Mouse (Mus musculus): ENCODE measurements around the gene Bmpr1b. TPM values are rescaled to one million over a fixed set of nuclear protein-coding genes. Genes with fewer than 3 reads are reported as not detected.

Bmpr1b gene
- total RNA-seq, 1 experiment, result 0.85 TPM

GRCm38 (mm10) chr3:142059890-142060289 is 109.3 kb downstream of the Bmpr1b start:
- in situ Hi-C loops (cut with MboI; ENCODE audit: low sequenced_read_pairs in 2 of 2, unreplicated experiment in 2 of 2), result no loop called here
- Histone ChIP-seq H3K4me3 (ENCODE audit: insufficient read depth in 1 of 2, low read depth in 1 of 2, low read length in 2 of 2, poor library complexity in 1 of 2, severe bottlenecking in 1 of 2) (no peak overlapping the region), H3K27ac (ENCODE audit: insufficient read depth, low read depth, low read length, poor library complexity, severe bottlenecking) (no peak overlapping the region), H3K36me3 (ENCODE audit: control insufficient read depth, insufficient read depth, low read length, poor library complexity, severe bottlenecking) (no peaks in the 10 kb centered on the region), H3K9ac (ENCODE audit: insufficient read depth, low read depth, low read length, poor library complexity, severe bottlenecking) (no peak overlapping the region), H3K9me3 (ENCODE audit: control insufficient read depth, insufficient read depth, low read depth, low read length) (no peaks in the 10 kb centered on the region), H3K4me1 (ENCODE audit: control insufficient read depth in 2 of 2, insufficient read depth in 2 of 2, low read length in 2 of 2, poor library complexity in 1 of 2) (no peaks in the 10 kb centered on the region)
- TF ChIP-seq MAFK (IDR thresholded peaks at IDR 0.05; ENCODE audit: insufficient read depth, low read depth, low read length) (no peak), ZNF384 (IDR thresholded peaks at IDR 0.05; ENCODE audit: low read depth, low read length) (no peak), CHD2 (IDR thresholded peaks at IDR 0.05; ENCODE audit: low read depth, low read length) (no peak), HCFC1 (IDR thresholded peaks at IDR 0.05; ENCODE audit: borderline replicate concordance, insufficient read depth, low read length) (no peak), ZC3H11A (IDR thresholded peaks at IDR 0.05; ENCODE audit: borderline replicate concordance, low read depth, low read length) (no peak)
- DNase-seq (ENCODE audit: low read depth, low spot score), result no peak

GRCm38 (mm10) chr3:142050681-142051080 is 118.5 kb downstream of the Bmpr1b start:
- no peaks in the 10 kb centered on the region for H3K4me1 ChIP-seq (ENCODE audit: control insufficient read depth in 2 of 2, insufficient read depth in 2 of 2, low read length in 2 of 2, poor library complexity in 1 of 2)
- H3K9ac ChIP-seq (ENCODE audit: insufficient read depth, low read depth, low read length, poor library complexity, severe bottlenecking), result no peak overlapping the region
- in situ Hi-C loops (cut with MboI; ENCODE audit: low sequenced_read_pairs in 2 of 2, unreplicated experiment in 2 of 2), result no loop called here
- no peaks in the 10 kb centered on the region for H3K9me3 ChIP-seq (ENCODE audit: control insufficient read depth, insufficient read depth, low read depth, low read length)
- TF ChIP-seq ZC3H11A (IDR thresholded peaks at IDR 0.05; ENCODE audit: borderline replicate concordance, low read depth, low read length) (no peak), ZNF384 (IDR thresholded peaks at IDR 0.05; ENCODE audit: low read depth, low read length) (no peak), CHD2 (IDR thresholded peaks at IDR 0.05; ENCODE audit: low read depth, low read length) (no peak), MAFK (IDR thresholded peaks at IDR 0.05; ENCODE audit: insufficient read depth, low read depth, low read length) (no peak), HCFC1 (IDR thresholded peaks at IDR 0.05; ENCODE audit: borderline replicate concordance, insufficient read depth, low read length) (no peak)
- no peaks in the 10 kb centered on the region for H3K36me3 ChIP-seq (ENCODE audit: control insufficient read depth, insufficient read depth, low read length, poor library complexity, severe bottlenecking)
- no peak overlapping the region for H3K4me3 ChIP-seq (ENCODE audit: insufficient read depth in 1 of 2, low read depth in 1 of 2, low read length in 2 of 2, poor library complexity in 1 of 2, severe bottlenecking in 1 of 2)
- DNase-seq (ENCODE audit: low read depth, low spot score), result no peak
- no peak overlapping the region for H3K27ac ChIP-seq (ENCODE audit: insufficient read depth, low read depth, low read length, poor library complexity, severe bottlenecking)

- DNase-seq (ENCODE audit: low read depth, low spot score), result no peak
- Histone ChIP-seq H3K9me3 (ENCODE audit: control insufficient read depth, insufficient read depth, low read depth, low read length) (no peaks in the 10 kb centered on the region), H3K9ac (ENCODE audit: insufficient read depth, low read depth, low read length, poor library complexity, severe bottlenecking) (no peak overlapping the region), H3K27ac (ENCODE audit: insufficient read depth, low read depth, low read length, poor library complexity, severe bottlenecking) (no peak overlapping the region), H3K36me3 (ENCODE audit: control insufficient read depth, insufficient read depth, low read length, poor library complexity, severe bottlenecking) (no peaks in the 10 kb centered on the region), H3K4me3 (ENCODE audit: insufficient read depth in 1 of 2, low read depth in 1 of 2, low read length in 2 of 2, poor library complexity in 1 of 2, severe bottlenecking in 1 of 2) (no peak overlapping the region), H3K4me1 (ENCODE audit: control insufficient read depth in 2 of 2, insufficient read depth in 2 of 2, low read length in 2 of 2, poor library complexity in 1 of 2) (no peaks in the 10 kb centered on the region)
- in situ Hi-C loops (cut with MboI; ENCODE audit: low sequenced_read_pairs in 2 of 2, unreplicated experiment in 2 of 2), result no loop called here
- TF ChIP-seq HCFC1 (IDR thresholded peaks at IDR 0.05; ENCODE audit: borderline replicate concordance, insufficient read depth, low read length), result no peak
- TF ChIP-seq CHD2 (IDR thresholded peaks at IDR 0.05; ENCODE audit: low read depth, low read length), result no peak
- no peak for TF ChIP-seq ZNF384 (IDR thresholded peaks at IDR 0.05; ENCODE audit: low read depth, low read length)
- no peak for TF ChIP-seq MAFK (IDR thresholded peaks at IDR 0.05; ENCODE audit: insufficient read depth, low read depth, low read length)
- TF ChIP-seq ZC3H11A (IDR thresholded peaks at IDR 0.05; ENCODE audit: borderline replicate concordance, low read depth, low read length), result no peak
Measured at GRCm38 (mm10) chr3:142049610-142050009, 119.6 kb downstream of the Bmpr1b start.

GRCm38 (mm10) chr3:142049093-142049492 is 120.1 kb downstream of the Bmpr1b start:
- H3K9ac ChIP-seq (ENCODE audit: insufficient read depth, low read depth, low read length, poor library complexity, severe bottlenecking), result no peak overlapping the region
- no peak for TF ChIP-seq ZC3H11A (IDR thresholded peaks at IDR 0.05; ENCODE audit: borderline replicate concordance, low read depth, low read length)
- TF ChIP-seq ZNF384 (IDR thresholded peaks at IDR 0.05; ENCODE audit: low read depth, low read length), result no peak
- no peak for TF ChIP-seq MAFK (IDR thresholded peaks at IDR 0.05; ENCODE audit: insufficient read depth, low read depth, low read length)
- TF ChIP-seq CHD2 (IDR thresholded peaks at IDR 0.05; ENCODE audit: low read depth, low read length), result no peak
- TF ChIP-seq HCFC1 (IDR thresholded peaks at IDR 0.05; ENCODE audit: borderline replicate concordance, insufficient read depth, low read length), result no peak
- in situ Hi-C loops (cut with MboI; ENCODE audit: low sequenced_read_pairs in 2 of 2, unreplicated experiment in 2 of 2), result no loop called here
- DNase-seq (ENCODE audit: low read depth, low spot score), result no peak
- H3K4me3 ChIP-seq (ENCODE audit: insufficient read depth in 1 of 2, low read depth in 1 of 2, low read length in 2 of 2, poor library complexity in 1 of 2, severe bottlenecking in 1 of 2), result no peak overlapping the region
- H3K4me1 ChIP-seq (ENCODE audit: control insufficient read depth in 2 of 2, insufficient read depth in 2 of 2, low read length in 2 of 2, poor library complexity in 1 of 2), result no peaks in the 10 kb centered on the region
- H3K36me3 ChIP-seq (ENCODE audit: control insufficient read depth, insufficient read depth, low read length, poor library complexity, severe bottlenecking), result no peaks in the 10 kb centered on the region
- H3K27ac ChIP-seq (ENCODE audit: insufficient read depth, low read depth, low read length, poor library complexity, severe bottlenecking), result no peak overlapping the region
- H3K9me3 ChIP-seq (ENCODE audit: control insufficient read depth, insufficient read depth, low read depth, low read length), result no peaks in the 10 kb centered on the region

- no peaks in the 10 kb centered on the region for H3K9me3 ChIP-seq (ENCODE audit: control insufficient read depth, insufficient read depth, low read depth, low read length)
- H3K36me3 ChIP-seq (ENCODE audit: control insufficient read depth, insufficient read depth, low read length, poor library complexity, severe bottlenecking), result no peaks in the 10 kb centered on the region
- no peak overlapping the region for H3K27ac ChIP-seq (ENCODE audit: insufficient read depth, low read depth, low read length, poor library complexity, severe bottlenecking)
- no peak overlapping the region for H3K4me3 ChIP-seq (ENCODE audit: insufficient read depth in 1 of 2, low read depth in 1 of 2, low read length in 2 of 2, poor library complexity in 1 of 2, severe bottlenecking in 1 of 2)
- in situ Hi-C loops (cut with MboI; ENCODE audit: low sequenced_read_pairs in 2 of 2, unreplicated experiment in 2 of 2), result no loop called here
- TF ChIP-seq HCFC1 (IDR thresholded peaks at IDR 0.05; ENCODE audit: borderline replicate concordance, insufficient read depth, low read length) (no peak), ZC3H11A (IDR thresholded peaks at IDR 0.05; ENCODE audit: borderline replicate concordance, low read depth, low read length) (no peak), ZNF384 (IDR thresholded peaks at IDR 0.05; ENCODE audit: low read depth, low read length) (no peak), MAFK (IDR thresholded peaks at IDR 0.05; ENCODE audit: insufficient read depth, low read depth, low read length) (no peak), CHD2 (IDR thresholded peaks at IDR 0.05; ENCODE audit: low read depth, low read length) (no peak)
- H3K9ac ChIP-seq (ENCODE audit: insufficient read depth, low read depth, low read length, poor library complexity, severe bottlenecking), result no peak overlapping the region
- DNase-seq (ENCODE audit: low read depth, low spot score), result no peak
- H3K4me1 ChIP-seq (ENCODE audit: control insufficient read depth in 2 of 2, insufficient read depth in 2 of 2, low read length in 2 of 2, poor library complexity in 1 of 2), result no peaks in the 10 kb centered on the region
Measured at GRCm38 (mm10) chr3:142048493-142048892, 120.7 kb downstream of the Bmpr1b start.
